Mouse (Mus musculus) spleen, adult 2 months (tissue): ENCODE measurements around the gene Gm49380.

Experiments used
- CTCF ChIP-seq: fragments of 200-500 bp; IDR thresholded peaks from 2 replicates; pipeline ENCODE4 v1.5.1; 2011; ENCODE audit warnings: mild to moderate bottlenecking, inconsistent platforms; ENCODE audit not compliant: insufficient read depth, insufficient read length, insufficient replicate concordance; ENCODE audit errors: extremely low read depth
- POLR2A ChIP-seq: fragments of 200-500 bp; IDR thresholded peaks from 2 replicates; pipeline ENCODE4 v1.6.1; 2011; ENCODE audit warnings: low read depth, low read length, inconsistent platforms

- TF ChIP-seq CTCF (no peak), POLR2A (no peak)
Observed at GRCm38 (mm10) chr9:44031946-44032345, 81.4 kb downstream of the Gm49380 start.
